Mouse (Mus musculus) CH12.LX (cell line): Measurements from ENCODE around the gene Kcnma1.

ENCODE experiments used
- BHLHE40 ChIP-seq: IDR thresholded peaks from 2 replicates; pipeline ENCODE4 v1.6.1; 2011; ENCODE audit warnings: mild to moderate bottlenecking, low read depth, low read length, improper control_type of control experiment
- CTCF ChIP-seq, 2 experiments: IDR thresholded peaks in 1 of 2; conservative IDR thresholded peaks in 1 of 2; 2 replicates each; pipeline ENCODE4 v1.5.1; 2011 to 2012; ENCODE audit warnings: low read depth in 2 of 2, low read length in 2 of 2, improper control_type of control experiment in 1 of 2, inconsistent platforms in 1 of 2, mild to moderate bottlenecking in 1 of 2, moderate library complexity in 1 of 2
- E2F4 ChIP-seq: IDR thresholded peaks from 2 replicates; pipeline ENCODE4 v1.6.1; 2011; ENCODE audit warnings: low read depth, low read length, improper control_type of control experiment; ENCODE audit not compliant: insufficient replicate concordance
- EP300 ChIP-seq: IDR thresholded peaks from 2 replicates; pipeline ENCODE4 v1.6.1; 2011; ENCODE audit warnings: low read length, improper control_type of control experiment
- HCFC1 ChIP-seq: IDR thresholded peaks from 2 replicates; pipeline ENCODE4 v1.6.1; 2012; ENCODE audit warnings: low read depth, mild to moderate bottlenecking, inconsistent platforms, low read length, improper control_type of control experiment
- JUND ChIP-seq: conservative IDR thresholded peaks from 2 replicates; pipeline ENCODE4 v1.6.1; 2011; ENCODE audit warnings: low read depth, low read length, improper control_type of control experiment
- MAX ChIP-seq: IDR thresholded peaks from 2 replicates; pipeline ENCODE4 v1.6.1; 2011; ENCODE audit warnings: low read length, improper control_type of control experiment
- MXI1 ChIP-seq: IDR thresholded peaks from 2 replicates; pipeline ENCODE4 v1.6.1; 2011; ENCODE audit warnings: mild to moderate bottlenecking, low read depth, low read length, improper control_type of control experiment
- PAX5 ChIP-seq: IDR thresholded peaks from 2 replicates; pipeline ENCODE4 v1.6.1; 2012; ENCODE audit warnings: low read length, inconsistent platforms, mixed read lengths
- POLR2A ChIP-seq: IDR thresholded peaks from 2 replicates; pipeline ENCODE4 v1.6.1; 2011; ENCODE audit warnings: low read depth, mild to moderate bottlenecking, improper control_type of control experiment, low read length
- POLR2AphosphoS2 ChIP-seq: IDR thresholded peaks from 2 replicates; pipeline ENCODE4 v1.6.1; 2011; ENCODE audit warnings: low read depth, low read length, improper control_type of control experiment
- RCOR1 ChIP-seq: conservative IDR thresholded peaks from 2 replicates; pipeline ENCODE4 v1.6.1; 2012; ENCODE audit warnings: low read depth, mild to moderate bottlenecking, inconsistent platforms, low read length, improper control_type of control experiment
- SIN3A ChIP-seq: IDR thresholded peaks from 2 replicates; pipeline ENCODE4 v1.6.1; 2012; ENCODE audit warnings: low read length, improper control_type of control experiment, inconsistent platforms
- UBTF ChIP-seq: IDR thresholded peaks from 2 replicates; pipeline ENCODE4 v1.6.1; 2012; ENCODE audit warnings: low read depth, mild to moderate bottlenecking, inconsistent platforms, low read length, improper control_type of control experiment, moderate library complexity

DNA sequence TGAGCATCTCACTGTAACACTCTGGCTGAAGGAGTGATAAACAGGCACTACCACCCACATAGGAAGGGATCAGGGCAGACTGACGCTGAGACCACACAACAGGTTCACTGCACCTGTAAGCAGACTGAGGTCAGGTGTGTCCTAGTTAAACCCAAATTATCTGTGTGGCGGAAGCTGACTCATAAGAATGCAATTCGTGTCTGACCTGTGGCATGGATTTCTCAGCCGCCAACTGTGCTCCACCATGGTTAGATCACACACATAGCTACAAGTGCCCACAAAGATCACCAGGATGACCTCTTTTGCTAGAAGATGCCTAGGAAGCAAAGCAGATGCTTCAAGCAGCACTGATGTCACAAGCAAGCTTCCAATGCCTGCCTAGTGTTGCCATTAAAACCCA, 128.2 kb downstream of the Kcnma1 start:
- no peak for TF ChIP-seq RCOR1
- no peak for TF ChIP-seq POLR2A
- TF ChIP-seq HCFC1 = no peak
- TF ChIP-seq SIN3A = no peak
- no peak for TF ChIP-seq MAX
- no peak for TF ChIP-seq POLR2AphosphoS2
- TF ChIP-seq PAX5 = no peak
- no peak for TF ChIP-seq CTCF (conservative IDR thresholded peaks at IDR 0.05 in 1 of 2, IDR thresholded peaks at IDR 0.05 in 1 of 2; ENCODE audit: low read depth in 2 of 2, low read length in 2 of 2)
- no peak for TF ChIP-seq UBTF
- TF ChIP-seq BHLHE40 = no peak
- no peak for TF ChIP-seq EP300
- TF ChIP-seq E2F4 = no peak
- no peak for TF ChIP-seq MXI1
- TF ChIP-seq JUND = no peak
